Mouse (Mus musculus) CH12.LX (cell line): ENCODE measurements at regions not wholly inside any gene's neighbourhood (a gene's known extent, or its start where the extent isn't known, plus 50 kb on each side); places are given as distances from the start of the nearest gene placed in this dataset.

Experiments used
- CTCF ChIP-seq, 2 experiments: IDR thresholded peaks in 1 of 2; conservative IDR thresholded peaks in 1 of 2; 2 replicates each; pipeline ENCODE4 v1.5.1; 2011 to 2012; ENCODE audit warnings: low read depth in 2 of 2, low read length in 2 of 2, improper control_type of control experiment in 1 of 2, inconsistent platforms in 1 of 2, mild to moderate bottlenecking in 1 of 2, moderate library complexity in 1 of 2
- EP300 ChIP-seq: IDR thresholded peaks from 2 replicates; pipeline ENCODE4 v1.6.1; 2011; ENCODE audit warnings: low read length, improper control_type of control experiment
- ETS1 ChIP-seq: conservative IDR thresholded peaks from 2 replicates; pipeline ENCODE4 v1.6.1; 2012; ENCODE audit warnings: low read depth, mild to moderate bottlenecking, inconsistent platforms, low read length, improper control_type of control experiment, moderate library complexity
- JUN ChIP-seq: IDR thresholded peaks from 2 replicates; pipeline ENCODE4 v1.6.1; 2011; ENCODE audit warnings: low read depth, mild to moderate bottlenecking, low read length, improper control_type of control experiment, moderate library complexity; ENCODE audit not compliant: insufficient read depth
- MXI1 ChIP-seq: IDR thresholded peaks from 2 replicates; pipeline ENCODE4 v1.6.1; 2011; ENCODE audit warnings: mild to moderate bottlenecking, low read depth, low read length, improper control_type of control experiment
- POLR2A ChIP-seq: IDR thresholded peaks from 2 replicates; pipeline ENCODE4 v1.6.1; 2011; ENCODE audit warnings: low read depth, mild to moderate bottlenecking, improper control_type of control experiment, low read length
- RAD21 ChIP-seq: IDR thresholded peaks from 2 replicates; pipeline ENCODE4 v1.6.1; 2011; ENCODE audit warnings: low read depth, mild to moderate bottlenecking, low read length, improper control_type of control experiment, moderate library complexity
- TCF12 ChIP-seq: IDR thresholded peaks from 2 replicates; pipeline ENCODE4 v1.6.1; 2014; ENCODE audit warnings: low read depth, mild to moderate bottlenecking, inconsistent platforms, low read length, improper control_type of control experiment
- USF1 ChIP-seq: IDR thresholded peaks from 2 replicates; pipeline ENCODE4 v1.6.1; 2014; ENCODE audit warnings: low read depth, mild to moderate bottlenecking, inconsistent platforms, low read length, improper control_type of control experiment
- ZMIZ1 ChIP-seq: IDR thresholded peaks from 2 replicates; pipeline ENCODE4 v1.6.1; 2012; ENCODE audit warnings: low read depth, mild to moderate bottlenecking, inconsistent platforms, low read length, improper control_type of control experiment

DNA sequence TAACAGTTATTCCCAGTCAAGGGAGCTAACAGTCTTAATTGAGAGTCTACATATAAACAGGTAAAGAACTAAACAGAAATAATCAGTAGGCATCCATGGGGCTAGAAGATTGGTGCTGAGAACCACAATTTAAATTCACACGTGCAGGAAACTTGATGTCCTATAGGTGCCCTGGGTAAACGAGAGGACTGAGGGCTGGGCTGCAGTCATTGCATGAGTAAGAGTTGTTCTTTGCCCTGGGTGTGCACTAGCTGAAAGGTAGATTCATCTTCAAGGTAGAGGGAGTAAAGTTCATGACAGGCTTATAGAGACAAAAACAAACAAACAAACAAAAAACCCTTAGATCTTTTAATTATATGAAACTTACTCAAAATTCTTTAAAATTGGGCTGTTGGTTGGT lies 411.1 kb upstream of the Acvr2a start:
- TF ChIP-seq TCF12 (no peak), CTCF (conservative IDR thresholded peaks at IDR 0.05 in 1 of 2, IDR thresholded peaks at IDR 0.05 in 1 of 2; ENCODE audit: low read depth in 2 of 2, low read length in 2 of 2) (no peak), MXI1 (no peak), JUN (no peak), POLR2A (no peak), EP300 (no peak), ZMIZ1 (no peak), ETS1 (no peak), USF1 (no peak), RAD21 (no peak)
